Mouse (Mus musculus): ENCODE results near the gene Tctex1d4.

Tctex1d4 gene

GRCm38 (mm10) chr4:117120052-117120444 is 6.5 kb upstream of the Tctex1d4 start:
- DNase-seq (ENCODE audit: low spot score in 2 of 2), result no peak

GRCm38 (mm10) chr4:117120445-117121414 is 5.9 kb upstream of the Tctex1d4 start:
- peak; percentile 96 to 97 for DNase-seq (ENCODE audit: low spot score in 2 of 2)

- no peak for DNase-seq (ENCODE audit: low spot score in 2 of 2)
Measured at GRCm38 (mm10) chr4:117122209-117122608, 4.4 kb upstream of the Tctex1d4 start.

GRCm38 (mm10) chr4:117123546-117124217 is 2.9 kb upstream of the Tctex1d4 start:
- no peak for DNase-seq (ENCODE audit: low spot score in 2 of 2)

GRCm38 (mm10) chr4:117124218-117124517 is 2.4 kb upstream of the Tctex1d4 start:
- no peak for DNase-seq (ENCODE audit: low spot score in 2 of 2)

GRCm38 (mm10) chr4:117124518-117125347 is 1.9 kb upstream of the Tctex1d4 start:
- DNase-seq (ENCODE audit: low spot score in 2 of 2), result no peak

- DNase-seq (ENCODE audit: low spot score in 2 of 2), result peak; percentile 73
Measured at GRCm38 (mm10) chr4:117125348-117125909, 1.2 kb upstream of the Tctex1d4 start, which contains the start of gene Btbd19. Gene Btbd19, minus strand, starts transcription at chr4:117125725.

- no peak for DNase-seq (ENCODE audit: low spot score in 2 of 2)
Measured at GRCm38 (mm10) chr4:117125910-117126674, 502 bp upstream of the Tctex1d4 start.

- DNase-seq (ENCODE audit: low spot score in 2 of 2), result no peak
Measured at GRCm38 (mm10) chr4:117127991-117128686, 1.5 kb downstream of the Tctex1d4 start.

GRCm38 (mm10) chr4:117130790-117131189 is 4.2 kb downstream of the Tctex1d4 start:
- DNase-seq (ENCODE audit: low spot score in 2 of 2), result no peak

GRCm38 (mm10) chr4:117131198-117131597 is 4.6 kb downstream of the Tctex1d4 start:
- DNase-seq (ENCODE audit: low spot score in 2 of 2), result no peak

- DNase-seq (ENCODE audit: low spot score in 2 of 2), result no peak
Measured at GRCm38 (mm10) chr4:117131890-117132793, 5.5 kb downstream of the Tctex1d4 start.

GRCm38 (mm10) chr4:117132794-117133143 is 6.2 kb downstream of the Tctex1d4 start:
- no peak for DNase-seq (ENCODE audit: low spot score in 2 of 2)

- DNase-seq (ENCODE audit: low spot score in 2 of 2), result no peak
Measured at GRCm38 (mm10) chr4:117133366-117133796, 6.8 kb downstream of the Tctex1d4 start.

- peak; percentile 98 to 99 for DNase-seq (ENCODE audit: low spot score in 2 of 2)
Measured at GRCm38 (mm10) chr4:117133817-117134600, 7.4 kb downstream of the Tctex1d4 start, which contains the start of gene Plk3. Gene Plk3, minus strand, starts transcription at chr4:117133963.

- no peak for DNase-seq (ENCODE audit: low spot score in 2 of 2)
Measured at GRCm38 (mm10) chr4:117134601-117134995, 8.0 kb downstream of the Tctex1d4 start.

GRCm38 (mm10) chr4:117136034-117136433 is 9.4 kb downstream of the Tctex1d4 start:
- no peak for DNase-seq (ENCODE audit: low spot score in 2 of 2)

Measured in right cerebral cortex, adult 2 months (tissue).